Mouse (Mus musculus): ENCODE data around the gene Irx4.

GRCm38 (mm10) chr13:73239191-73239746 lies 21.0 kb upstream of the Irx4 start:
- no peak for TF ChIP-seq MAFK (IDR thresholded peaks at IDR 0.05; ENCODE audit: insufficient read depth, low read depth, low read length)
- TF ChIP-seq ZNF384 (IDR thresholded peaks at IDR 0.05; ENCODE audit: low read depth, low read length), result no peak

Measured in ES-E14 (cell line).